Mouse (Mus musculus) embryonic facial prominence, embryonic 12.5 days (tissue): ENCODE measurements around the gene Spred2. TPM values are rescaled to one million over a fixed set of nuclear protein-coding genes. Genes with fewer than 3 reads are reported as not detected.

Source experiments
- ATAC-seq: fragments of 200-750 bp; cut with Nextera tagmentation; 2 replicates; pipeline ENCODE4 v1.8.0; 2017; ENCODE audit not compliant: insufficient number of reproducible peaks, insufficient read depth, low FRiP score, low TSS enrichment
- H3K27ac ChIP-seq: fragments of 300-500 bp; sonication (generic); 2 replicates; pipeline ENCODE4 v1.5.1; 2016; ENCODE audit warnings: mild to moderate bottlenecking
- H3K27me3 ChIP-seq: fragments of 300-500 bp; sonication (generic); 2 replicates; pipeline ENCODE4 v1.6.1; 2016; ENCODE audit warnings: mild to moderate bottlenecking, moderate library complexity
- H3K36me3 ChIP-seq: fragments of 300-500 bp; sonication (generic); 2 replicates; pipeline ENCODE4 v1.6.1; 2016; ENCODE audit warnings: mild to moderate bottlenecking
- H3K4me1 ChIP-seq: fragments of 300-500 bp; sonication (generic); 2 replicates; pipeline ENCODE4 v1.6.1; 2016
- H3K4me2 ChIP-seq: fragments of 300-500 bp; sonication (generic); replicated peaks from 2 replicates; pipeline ENCODE4 v1.6.1; 2016; ENCODE audit warnings: mild to moderate bottlenecking, moderate library complexity
- H3K4me3 ChIP-seq: fragments of 300-500 bp; sonication (generic); 2 replicates; pipeline ENCODE4 v1.5.1; 2016; ENCODE audit warnings: mild to moderate bottlenecking
- H3K9ac ChIP-seq: fragments of 300-500 bp; sonication (generic); 2 replicates; pipeline ENCODE4 v1.6.1; 2016; ENCODE audit warnings: mild to moderate bottlenecking, moderate library complexity
- H3K9me3 ChIP-seq: fragments of 300-500 bp; sonication (generic); 2 replicates; pipeline ENCODE4 v1.6.1; 2016; ENCODE audit warnings: mild to moderate bottlenecking, moderate library complexity
- WGBS: fragments of 180-500 bp; shearing (Covaris S2); methylation state at CpG from one replicate; pipeline ENCODE4 v1.1.7; 2016; 5-methylcytosine and 5-hydroxymethylcytosine counted together
- polyA plus RNA-seq: library from polyadenylated mRNA; unstranded; fragments of >200 nt; fragmentation: Nextera tagmentation; extraction: Ambion mirVana; gene quantifications from 2 replicates; pipeline ENCODE4 v1.2.1, GENCODE M21; 2016

Spred2 gene
- polyA plus RNA-seq = 7.9 and 10.0 TPM in 2 replicates

DNA sequence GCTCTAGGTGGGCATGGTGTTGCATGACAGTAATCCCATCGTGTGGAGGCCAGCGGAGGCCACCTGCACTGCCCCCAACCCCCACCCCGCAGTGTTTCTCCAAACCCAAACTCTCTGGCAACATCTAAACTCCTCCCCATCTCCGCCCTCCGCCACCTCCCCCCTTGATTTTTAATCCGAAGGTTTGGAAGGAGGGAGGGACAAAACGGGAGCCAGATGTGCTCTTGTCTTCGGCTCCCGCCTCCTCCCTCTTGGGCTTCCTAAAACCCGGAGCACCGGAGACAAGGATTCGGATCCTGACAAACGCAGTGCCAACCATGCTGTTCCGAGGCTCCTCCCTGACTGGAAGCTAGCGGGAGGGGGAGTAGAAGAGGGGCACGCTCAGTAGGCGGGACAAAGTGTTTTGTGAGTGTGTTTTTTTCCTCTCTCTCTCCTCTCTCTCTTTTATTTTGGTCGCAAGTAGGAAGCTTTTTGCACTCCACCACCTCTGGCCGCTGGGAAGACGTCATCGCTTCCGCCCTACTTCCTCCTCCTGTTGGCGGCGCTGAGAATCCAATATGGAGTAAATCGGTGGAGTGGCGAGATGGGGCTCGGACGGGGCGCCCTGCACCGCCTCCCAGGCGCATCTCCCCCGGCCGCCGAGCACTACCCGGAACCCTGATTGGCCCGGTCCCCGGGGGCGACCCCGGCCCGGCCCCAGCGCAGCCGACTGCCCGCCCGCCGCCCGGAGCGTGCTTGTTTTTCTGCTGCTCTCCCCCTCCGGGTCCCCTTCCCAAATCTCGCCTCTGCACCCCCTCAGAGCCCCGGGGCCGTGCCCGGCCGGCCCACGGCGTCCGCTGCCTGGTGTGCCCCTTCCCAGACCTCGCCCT, at the start of gene Spred2:
Gene Spred2 (plus strand): TSS at position 488 of the 869 bp plus-strand sequence.
- H3K27ac ChIP-seq = peak within 1 kb of the TSS; percentile 95

GRCm38 (mm10) chr11:19875551-19875950, 48.6 kb upstream of the Spred2 start:
- no peaks in the 10 kb centered on the region for H3K36me3 ChIP-seq
- no peak overlapping the region for H3K4me2 ChIP-seq
- H3K27me3 ChIP-seq = no peaks in the 10 kb centered on the region
- no peak overlapping the region for H3K9ac ChIP-seq
- no peak overlapping the region for H3K4me3 ChIP-seq
- H3K27ac ChIP-seq = no peak overlapping the region
- no peaks in the 10 kb centered on the region for H3K9me3 ChIP-seq
- no peaks in the 10 kb centered on the region for H3K4me1 ChIP-seq
- WGBS = 58% methylated on average over 12 of the region's 12 CpGs
- ATAC-seq = no peak

More for the DNA sequence above, at the start of gene Spred2:
- peaks cover 21% of the 10 kb centered on the region for H3K4me1 ChIP-seq
- under 1% methylated on average over 57 of the region's 57 CpGs for WGBS
- peak within 1 kb of the TSS; percentile 63 for H3K4me2 ChIP-seq
- peak within 1 kb of the TSS; percentile 83 for H3K4me3 ChIP-seq
- peak within 1 kb of the TSS; percentile 90 for H3K9ac ChIP-seq
- no peaks in the 10 kb centered on the region for H3K36me3 ChIP-seq
- no peaks in the 10 kb centered on the region for H3K27me3 ChIP-seq
- no peaks in the 10 kb centered on the region for H3K9me3 ChIP-seq
- ATAC-seq = peak; percentile 53

DNA sequence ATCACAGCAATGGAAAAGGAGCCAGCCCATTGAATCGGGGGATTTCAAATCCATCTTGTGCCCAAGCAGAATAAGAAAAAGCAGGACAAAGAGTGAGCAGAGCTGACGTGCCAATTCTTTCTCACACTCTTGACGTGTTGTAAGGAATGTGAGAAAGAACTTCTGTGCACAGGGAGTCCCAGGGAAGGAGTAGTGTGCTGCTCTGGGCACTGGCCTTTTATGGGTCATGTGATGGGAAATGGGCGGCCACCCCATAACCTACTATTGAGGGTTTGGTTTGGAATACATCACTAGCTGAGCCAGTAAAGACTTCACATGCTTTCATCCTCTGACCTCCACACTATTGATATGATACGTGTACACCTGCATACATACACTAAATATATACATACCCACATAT, 48.2 kb upstream of the Spred2 start:
- Histone ChIP-seq H3K9me3 (no peaks in the 10 kb centered on the region), H3K4me1 (no peaks in the 10 kb centered on the region), H3K4me2 (no peak overlapping the region), H3K9ac (no peak overlapping the region), H3K4me3 (no peak overlapping the region), H3K36me3 (no peaks in the 10 kb centered on the region), H3K27me3 (no peaks in the 10 kb centered on the region), H3K27ac (no peak overlapping the region)
- WGBS = 83% methylated on average over 5 of the region's 5 CpGs
- no peak for ATAC-seq

DNA sequence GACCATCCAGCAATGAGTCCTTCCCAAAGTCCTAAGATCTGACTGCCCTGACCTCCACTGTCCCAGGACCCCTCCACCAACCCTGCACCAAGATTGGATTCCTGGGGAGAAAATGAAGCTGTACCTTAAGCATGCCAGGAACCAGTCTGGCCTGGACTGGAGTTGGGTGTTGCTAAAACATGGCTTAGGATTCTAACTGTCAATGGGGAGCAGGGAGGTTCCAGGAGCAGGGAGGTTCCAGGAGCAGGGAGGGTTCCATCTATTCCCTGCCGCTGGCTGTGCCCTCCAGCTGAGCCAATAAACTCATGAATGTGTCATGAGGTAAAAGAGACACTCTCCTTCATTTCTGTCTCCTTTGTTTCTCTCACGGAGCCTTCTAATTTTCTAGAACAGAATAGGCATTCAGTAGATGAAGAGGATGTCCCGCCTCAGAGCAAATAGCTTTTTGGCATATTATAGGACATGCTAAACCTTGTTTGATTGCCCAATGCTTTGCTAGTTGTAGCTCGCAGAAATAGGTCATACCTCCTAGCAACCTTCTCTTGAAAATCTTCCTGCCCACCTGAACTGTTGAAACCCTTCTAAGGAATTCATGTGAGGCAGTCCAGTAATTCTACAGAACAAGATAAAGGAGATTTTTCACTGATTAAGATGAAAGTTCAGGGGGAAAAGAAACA, 46.8 kb upstream of the Spred2 start:
- no peak overlapping the region for H3K4me3 ChIP-seq
- ATAC-seq = no peak
- no peaks in the 10 kb centered on the region for H3K4me1 ChIP-seq
- no peak overlapping the region for H3K27ac ChIP-seq
- no peak overlapping the region for H3K9ac ChIP-seq
- H3K4me2 ChIP-seq = no peak overlapping the region
- H3K36me3 ChIP-seq = no peaks in the 10 kb centered on the region
- no peaks in the 10 kb centered on the region for H3K27me3 ChIP-seq
- no peaks in the 10 kb centered on the region for H3K9me3 ChIP-seq
- 59% methylated on average over 4 of the region's 4 CpGs for WGBS

- Histone ChIP-seq H3K9ac (no peak overlapping the region), H3K4me3 (no peak overlapping the region), H3K4me1 (no peaks in the 10 kb centered on the region), H3K27ac (no peak overlapping the region), H3K36me3 (no peaks in the 10 kb centered on the region), H3K9me3 (no peaks in the 10 kb centered on the region), H3K27me3 (no peaks in the 10 kb centered on the region), H3K4me2 (no peak overlapping the region)
- no peak for ATAC-seq
- WGBS = 79% methylated on average over 2 of the region's 2 CpGs
Measured at GRCm38 (mm10) chr11:19881342-19881741, 42.8 kb upstream of the Spred2 start.

DNA sequence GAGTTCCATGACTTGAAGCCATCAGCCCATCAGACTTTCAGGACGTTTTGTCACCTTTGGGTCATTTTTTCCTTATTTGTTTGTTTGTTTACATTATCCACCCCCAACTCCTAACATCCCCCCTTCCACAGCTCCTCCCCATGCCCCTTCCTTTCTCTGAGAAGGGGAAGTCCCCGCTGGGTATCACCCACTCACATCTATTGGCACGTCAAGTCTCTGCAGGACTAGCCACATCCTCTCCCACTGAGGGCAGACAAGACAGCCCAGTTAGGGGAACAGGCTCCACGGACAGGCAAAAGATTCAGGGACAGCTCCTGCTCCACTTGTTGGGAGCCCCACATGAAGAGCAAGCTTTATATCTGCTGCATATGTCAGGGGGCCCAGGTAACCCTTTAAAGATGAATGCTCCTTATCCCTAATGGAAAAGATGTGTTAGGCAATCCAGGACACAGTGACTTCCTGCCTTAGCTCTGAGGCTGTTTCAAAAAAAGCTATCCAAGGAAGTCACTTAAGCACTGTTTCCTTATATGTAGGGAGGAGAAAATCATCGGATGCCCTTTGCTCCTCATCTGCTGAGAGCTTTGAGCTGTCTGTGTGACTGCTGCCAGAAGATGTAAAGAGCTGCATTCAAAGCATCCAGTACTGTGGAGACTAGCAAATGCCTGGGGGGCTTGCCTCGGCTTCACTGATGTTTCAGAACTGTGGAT, 33.3 kb upstream of the Spred2 start:
- Histone ChIP-seq H3K4me3 (no peak overlapping the region), H3K27me3 (no peaks in the 10 kb centered on the region), H3K36me3 (no peaks in the 10 kb centered on the region), H3K4me2 (no peak overlapping the region), H3K27ac (no peak overlapping the region), H3K9me3 (no peaks in the 10 kb centered on the region), H3K9ac (no peak overlapping the region), H3K4me1 (no peaks in the 10 kb centered on the region)
- no peak for ATAC-seq
- WGBS = 35% methylated on average over 6 of the region's 6 CpGs

- ATAC-seq = no peak
- 90% methylated on average over 3 of the region's 3 CpGs for WGBS
- H3K27ac ChIP-seq = no peak overlapping the region
- no peaks in the 10 kb centered on the region for H3K9me3 ChIP-seq
- H3K27me3 ChIP-seq = no peaks in the 10 kb centered on the region
- H3K4me3 ChIP-seq = no peak overlapping the region
- H3K36me3 ChIP-seq = no peaks in the 10 kb centered on the region
- H3K9ac ChIP-seq = no peak overlapping the region
- H3K4me1 ChIP-seq = no peaks in the 10 kb centered on the region
- H3K4me2 ChIP-seq = no peak overlapping the region
Measured at GRCm38 (mm10) chr11:19893233-19893632, 30.9 kb upstream of the Spred2 start.

GRCm38 (mm10) chr11:19899621-19900020, 24.6 kb upstream of the Spred2 start:
- Histone ChIP-seq H3K27me3 (no peaks in the 10 kb centered on the region), H3K9ac (no peak overlapping the region), H3K9me3 (no peaks in the 10 kb centered on the region), H3K4me3 (no peak overlapping the region), H3K36me3 (no peaks in the 10 kb centered on the region), H3K27ac (no peak overlapping the region), H3K4me2 (no peak overlapping the region), H3K4me1 (no peaks in the 10 kb centered on the region)
- ATAC-seq = no peak
- WGBS = 70% methylated on average over 5 of the region's 5 CpGs

GRCm38 (mm10) chr11:19900712-19901111, 23.5 kb upstream of the Spred2 start:
- Histone ChIP-seq H3K4me1 (no peaks in the 10 kb centered on the region), H3K4me2 (no peak overlapping the region), H3K36me3 (no peaks in the 10 kb centered on the region), H3K9ac (no peak overlapping the region), H3K27ac (no peak overlapping the region), H3K9me3 (0 out of 2 replicates have a peak, but pooled peaks cover 2% of the 10 kb centered on the region), H3K27me3 (no peaks in the 10 kb centered on the region), H3K4me3 (no peak overlapping the region)
- ATAC-seq = no peak
- WGBS = 78% methylated on average over 4 of the region's 4 CpGs

DNA sequence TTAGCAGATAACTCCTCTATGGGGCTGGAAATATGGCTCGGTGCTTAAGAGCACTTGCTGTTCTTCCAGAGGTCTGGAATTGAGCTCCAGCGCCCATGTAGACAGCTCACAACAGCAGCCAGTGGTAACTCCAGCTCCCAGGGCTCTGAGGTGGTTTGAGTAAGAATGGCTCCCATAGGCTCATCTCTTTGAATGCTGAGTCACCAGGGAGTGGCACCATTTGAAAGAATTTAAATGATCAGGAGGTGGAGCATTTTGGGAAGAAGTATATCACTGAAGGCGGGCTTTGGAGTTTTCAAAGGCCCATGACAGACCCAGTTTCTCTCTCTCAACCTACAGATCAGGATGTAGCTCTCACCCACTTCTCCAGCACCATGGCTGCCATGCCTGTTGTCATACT, 13.0 kb upstream of the Spred2 start:
- no peaks in the 10 kb centered on the region for H3K4me1 ChIP-seq
- ATAC-seq = no peak
- H3K27me3 ChIP-seq = no peaks in the 10 kb centered on the region
- no peak overlapping the region for H3K4me3 ChIP-seq
- H3K4me2 ChIP-seq = no peak overlapping the region
- H3K9ac ChIP-seq = no peak overlapping the region
- H3K9me3 ChIP-seq = peaks cover 6% of the 10 kb centered on the region; the same call in 1 of the 2 replicates
- WGBS = 87% methylated on average over 3 of the region's 3 CpGs
- no peak overlapping the region for H3K27ac ChIP-seq
- no peaks in the 10 kb centered on the region for H3K36me3 ChIP-seq

DNA sequence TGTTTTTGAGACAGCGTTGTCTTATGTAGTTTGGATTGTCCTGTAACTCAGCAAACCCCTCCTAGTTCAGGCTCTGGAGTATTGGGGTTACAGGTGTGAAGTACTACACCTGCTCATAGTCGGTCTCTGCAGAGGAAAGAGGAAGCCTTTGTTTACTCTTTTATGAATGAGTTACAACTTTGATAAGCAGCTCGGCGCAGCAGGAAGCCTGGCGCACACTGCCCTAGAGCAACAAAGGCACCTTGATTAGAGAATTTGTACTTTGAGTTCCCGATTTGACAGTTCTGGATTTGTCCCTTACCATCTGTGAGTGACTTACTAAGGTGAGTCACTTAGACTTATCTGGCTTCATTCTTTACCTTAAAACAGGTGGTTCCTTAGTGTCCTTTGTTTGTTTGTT, 12.0 kb upstream of the Spred2 start:
- ATAC-seq = no peak
- 83% methylated on average over 6 of the region's 6 CpGs for WGBS
- Histone ChIP-seq H3K27me3 (no peaks in the 10 kb centered on the region), H3K4me1 (no peaks in the 10 kb centered on the region), H3K27ac (no peak overlapping the region), H3K9ac (no peak overlapping the region), H3K4me3 (no peak overlapping the region), H3K9me3 (no peaks in the 10 kb centered on the region), H3K4me2 (no peak overlapping the region), H3K36me3 (no peaks in the 10 kb centered on the region)
